Mouse (Mus musculus) lung, adult 2 months (tissue): ENCODE results near the gene Wipi1. TPM values are rescaled to one million over a fixed set of nuclear protein-coding genes. Genes with fewer than 3 reads are reported as not detected.
A peak's percentile ranks its signal among the peaks of the same experiment; 100 is the strongest.

Experiments
- DNase-seq: peaks from one replicate; pipeline ENCODE4 v3.0.0; 2022
- H3K4me1 ChIP-seq: fragments of 200-500 bp; 2 replicates; pipeline ENCODE4 v1.6.1; 2011; ENCODE audit warnings: low read length; ENCODE audit not compliant: control insufficient read depth, insufficient read depth
- H3K4me3 ChIP-seq: fragments of 200-500 bp; replicated peaks from 2 replicates; pipeline ENCODE3; 2011; ENCODE audit warnings: low read depth, mild to moderate bottlenecking, control low read depth, low read length; ENCODE audit errors: extremely low read depth
- CTCF ChIP-seq: fragments of 200-500 bp; IDR thresholded peaks from 2 replicates; pipeline ENCODE4 v1.5.1; 2011; ENCODE audit warnings: mild to moderate bottlenecking, low read length, control low read depth; ENCODE audit not compliant: insufficient read depth
- POLR2A ChIP-seq: fragments of 200-500 bp; IDR thresholded peaks from 2 replicates; pipeline ENCODE4 v1.6.1; 2011; ENCODE audit warnings: low read depth, mild to moderate bottlenecking, control low read depth, low read length, borderline replicate concordance; ENCODE audit errors: extremely low read depth
- WGBS: fragments of 180-500 bp; shearing (Covaris S2); methylation state at CpG from one replicate; pipeline ENCODE4 v1.1.7; 2018; 5-methylcytosine and 5-hydroxymethylcytosine counted together
- polyA plus RNA-seq: library from polyadenylated mRNA; depleted of rRNA; stranded (reverse); fragments of >200 nt; gene quantifications from 2 replicates; pipeline ENCODE4 v1.2.3, GENCODE M21; 2012

The Wipi1 gene
- polyA plus RNA-seq, 1 experiment, result 20.3 TPM

DNA sequence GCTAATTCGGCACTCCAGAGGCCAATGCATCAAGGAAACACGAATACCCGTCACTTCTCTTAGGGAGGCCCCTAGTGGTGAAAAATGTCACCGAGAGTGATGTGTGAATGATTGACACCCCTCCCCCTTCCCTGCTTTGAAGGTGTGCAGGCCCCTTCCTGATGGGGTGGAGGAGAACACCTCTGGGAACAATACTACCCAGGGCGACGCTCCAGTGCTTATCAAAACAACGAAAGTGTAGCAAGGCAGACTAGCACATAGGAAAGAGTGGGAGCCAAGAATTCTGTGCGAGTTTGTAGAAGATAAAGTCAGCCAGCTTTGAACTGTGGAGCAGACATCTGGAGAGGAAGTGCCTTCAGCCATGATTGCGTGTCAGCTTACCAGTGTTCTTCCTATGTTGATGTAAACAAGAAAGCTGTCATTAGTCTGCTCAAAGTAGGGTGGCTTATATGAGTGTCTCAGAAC is 50.9 kb downstream of the Wipi1 start:
- TF ChIP-seq CTCF (peak; percentile 27; the same call in 1 of the 2 replicates), POLR2A (no peak)
- 9% methylated on average over 9 of the region's 9 CpGs for WGBS

DNA sequence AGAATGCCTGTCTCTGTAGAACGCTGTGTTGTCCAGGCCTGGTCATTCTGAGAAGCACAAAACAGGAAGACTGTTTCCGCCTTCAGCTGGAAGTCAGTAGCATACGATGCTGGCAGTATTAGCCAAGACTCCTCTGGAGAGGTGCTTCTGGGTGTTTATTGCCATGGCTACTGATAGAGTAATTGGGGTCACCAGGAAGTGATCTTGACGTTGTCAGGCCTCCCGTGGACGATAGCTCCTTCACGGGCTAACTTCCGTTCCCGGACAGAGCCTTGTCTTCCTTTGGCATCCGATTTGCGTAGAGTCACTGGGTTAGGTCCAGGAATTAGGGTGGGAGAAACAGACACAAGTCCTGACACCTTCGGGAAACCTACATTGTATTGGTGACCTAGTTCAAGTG is 52.5 kb downstream of the Wipi1 start:
- WGBS, result 58% methylated on average over 12 of the region's 12 CpGs

More for the DNA sequence above, 50.9 kb downstream of the Wipi1 start:
- peak; percentile 31 for DNase-seq
- Histone ChIP-seq H3K4me1 (peaks cover 9% of the 10 kb centered on the region), H3K4me3 (no peak overlapping the region)

DNA sequence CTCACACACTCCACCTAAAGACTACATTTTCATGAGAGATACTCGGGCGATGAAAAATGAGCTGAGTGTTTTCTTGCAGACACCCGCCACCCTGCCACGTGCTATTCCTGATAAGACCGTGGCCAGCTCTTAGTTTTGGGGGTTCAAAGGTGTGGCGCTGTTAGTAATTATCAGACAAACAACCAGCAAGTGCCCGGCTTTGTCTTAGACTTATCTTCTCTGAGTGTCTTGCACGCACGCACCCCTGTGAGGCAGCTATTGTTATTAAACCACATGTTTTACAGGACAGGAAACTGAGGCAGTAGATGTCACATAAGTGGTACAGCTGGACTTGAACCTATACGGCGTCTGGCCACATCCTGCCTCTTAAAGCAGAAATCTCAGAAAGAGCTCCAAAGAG is 54.3 kb downstream of the Wipi1 start:
- no peak overlapping the region for H3K4me3 ChIP-seq
- peaks cover 9% of the 10 kb centered on the region for H3K4me1 ChIP-seq
- no peak for DNase-seq
- TF ChIP-seq POLR2A (no peak), CTCF (no peak)
- 62% methylated on average over 11 of the region's 11 CpGs for WGBS

More for the DNA sequence above, 52.5 kb downstream of the Wipi1 start:
- TF ChIP-seq POLR2A (no peak), CTCF (no peak)
- Histone ChIP-seq H3K4me3 (no peak overlapping the region), H3K4me1 (peaks cover 9% of the 10 kb centered on the region)
- DNase-seq, result no peak

DNA sequence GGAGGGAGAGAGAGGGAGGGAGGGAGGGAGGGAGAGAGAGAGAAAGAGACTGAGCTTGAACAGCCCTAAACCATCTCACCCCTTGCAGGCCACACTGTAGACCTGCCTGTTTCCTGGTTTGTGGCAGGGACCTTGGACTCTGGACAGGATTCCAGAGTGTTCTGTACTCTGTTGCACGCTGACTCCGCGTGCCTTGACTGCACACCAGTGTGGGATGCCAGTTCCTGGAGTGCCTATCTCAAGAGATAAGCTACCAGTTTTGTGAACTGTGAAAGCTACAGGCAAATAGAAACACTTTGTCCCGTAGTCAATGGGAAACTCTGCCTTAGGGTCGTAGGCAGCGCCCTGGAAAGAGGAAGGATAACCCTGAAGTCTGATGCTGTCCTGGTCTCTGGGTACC is 55.6 kb downstream of the Wipi1 start:
- WGBS, result 82% methylated on average over 6 of the region's 6 CpGs
- no peak overlapping the region for H3K4me3 ChIP-seq
- H3K4me1 ChIP-seq, result peaks cover 8% of the 10 kb centered on the region
- no peak for DNase-seq
- no peak for TF ChIP-seq POLR2A
- no peak for TF ChIP-seq CTCF

DNA sequence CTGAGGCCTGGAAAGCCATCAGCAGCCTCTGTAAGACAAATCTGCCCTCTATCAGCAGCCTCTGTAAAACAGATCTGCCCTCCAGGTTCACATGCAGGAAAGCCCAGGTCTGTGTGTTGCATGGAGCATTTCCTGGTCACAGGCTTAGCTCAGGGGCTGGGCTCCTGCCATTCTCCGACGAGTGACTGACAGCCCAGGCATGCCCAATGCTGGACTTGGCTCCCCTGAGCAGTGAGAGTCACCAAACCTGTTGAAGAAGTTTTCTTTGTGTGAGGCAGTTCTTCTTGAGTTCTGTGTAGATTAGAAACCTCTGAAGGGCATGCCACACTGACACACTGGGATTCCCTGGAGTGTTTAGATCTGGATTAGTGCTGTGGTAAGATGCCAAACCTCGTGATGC is 57.3 kb downstream of the Wipi1 start:
- TF ChIP-seq CTCF (no peak), POLR2A (no peak)
- DNase-seq, result no peak
- H3K4me1 ChIP-seq, result 0 out of 2 replicates have a peak, but pooled peaks cover 2% of the 10 kb centered on the region
- no peak overlapping the region for H3K4me3 ChIP-seq
- WGBS, result 36% methylated on average over 3 of the region's 3 CpGs

DNA sequence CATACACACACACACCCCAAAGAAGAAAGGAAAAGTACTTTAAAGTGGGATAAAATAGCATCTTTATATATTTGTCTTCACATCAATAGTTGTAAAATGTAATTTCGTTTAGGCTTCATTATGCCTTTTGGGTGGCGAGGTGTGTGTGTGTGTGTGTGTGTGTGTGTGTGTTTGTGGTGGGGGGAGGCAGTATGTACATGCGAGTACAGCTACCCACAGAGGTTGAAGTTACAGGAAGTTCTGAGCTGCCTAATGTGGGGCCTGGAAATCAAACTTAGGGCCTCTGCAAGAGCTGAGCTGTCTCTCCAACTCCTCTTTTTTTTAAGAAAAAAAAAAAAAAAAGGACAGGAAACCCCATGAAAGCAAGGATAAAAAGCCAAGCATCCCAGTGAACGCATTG is 57.8 kb downstream of the Wipi1 start:
- H3K4me3 ChIP-seq, result no peak overlapping the region
- no peak for TF ChIP-seq POLR2A
- TF ChIP-seq CTCF, result no peak
- DNase-seq, result no peak
- no peaks in the 10 kb centered on the region for H3K4me1 ChIP-seq
- WGBS, result 61% methylated on average over 4 of the region's 4 CpGs

DNA sequence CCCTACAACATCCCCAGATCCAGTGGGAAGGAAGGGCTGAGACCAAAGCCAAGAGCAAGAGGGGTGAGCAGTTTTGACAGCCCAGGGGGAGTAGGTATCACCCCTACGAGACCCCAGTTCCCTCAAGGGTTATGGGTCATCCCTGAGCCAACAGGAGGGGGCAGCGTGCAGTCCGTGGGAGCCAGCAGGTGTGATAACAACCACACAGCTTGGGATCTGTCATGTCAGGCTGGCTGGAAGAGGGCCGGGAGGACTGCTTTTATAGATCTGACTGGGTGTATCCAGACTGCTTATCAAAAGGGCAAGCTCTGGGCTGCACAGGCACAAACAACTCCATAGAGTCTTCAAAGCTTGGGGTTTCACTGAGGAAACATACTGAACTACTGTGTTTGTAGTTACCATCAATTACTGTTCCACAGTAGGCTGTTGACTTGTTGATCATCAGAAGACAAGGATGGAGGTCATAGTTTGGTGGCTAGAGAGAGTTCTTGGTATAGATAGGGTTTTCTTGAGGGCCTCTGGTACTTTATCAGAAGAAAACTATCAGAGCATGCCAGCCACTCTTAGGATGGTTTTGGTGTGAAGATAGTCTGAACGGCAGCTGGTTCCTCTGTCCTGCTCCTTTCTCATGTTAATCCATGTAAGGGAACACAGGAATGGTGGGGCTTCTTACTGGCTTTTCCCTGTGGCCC is 62.0 kb downstream of the Wipi1 start:
- Histone ChIP-seq H3K4me1 (no peaks in the 10 kb centered on the region; the same call in 1 of the 2 replicates), H3K4me3 (no peak overlapping the region)
- no peak for TF ChIP-seq CTCF
- TF ChIP-seq POLR2A, result no peak
- no peak for DNase-seq
- 72% methylated on average over 5 of the region's 5 CpGs for WGBS

DNA sequence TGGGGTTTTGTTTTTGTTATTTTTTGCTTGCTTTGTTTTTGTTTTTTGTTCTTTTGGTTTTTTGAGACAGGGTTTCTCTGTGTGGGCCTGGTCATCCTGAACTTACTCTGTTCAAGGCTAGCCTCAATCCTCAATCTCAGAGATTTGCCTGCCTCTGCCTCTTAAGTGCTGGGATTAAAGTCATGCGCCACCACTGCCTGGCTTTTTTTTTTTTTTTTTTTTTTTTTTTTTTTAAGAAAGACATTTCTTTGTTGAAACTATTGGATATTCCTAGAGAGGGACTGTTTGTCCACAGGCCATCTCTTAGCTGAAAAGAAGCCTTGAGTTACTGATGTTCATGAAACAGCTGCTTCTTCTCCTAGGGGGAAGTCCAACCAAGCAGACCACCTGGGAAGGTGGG is 64.1 kb downstream of the Wipi1 start:
- Histone ChIP-seq H3K4me3 (no peak overlapping the region), H3K4me1 (no peaks in the 10 kb centered on the region; the same call in 1 of the 2 replicates)
- DNase-seq, result no peak
- no peak for TF ChIP-seq POLR2A
- TF ChIP-seq CTCF, result no peak
- WGBS, result 100% methylated on average over 1 of the region's 1 CpGs

DNA sequence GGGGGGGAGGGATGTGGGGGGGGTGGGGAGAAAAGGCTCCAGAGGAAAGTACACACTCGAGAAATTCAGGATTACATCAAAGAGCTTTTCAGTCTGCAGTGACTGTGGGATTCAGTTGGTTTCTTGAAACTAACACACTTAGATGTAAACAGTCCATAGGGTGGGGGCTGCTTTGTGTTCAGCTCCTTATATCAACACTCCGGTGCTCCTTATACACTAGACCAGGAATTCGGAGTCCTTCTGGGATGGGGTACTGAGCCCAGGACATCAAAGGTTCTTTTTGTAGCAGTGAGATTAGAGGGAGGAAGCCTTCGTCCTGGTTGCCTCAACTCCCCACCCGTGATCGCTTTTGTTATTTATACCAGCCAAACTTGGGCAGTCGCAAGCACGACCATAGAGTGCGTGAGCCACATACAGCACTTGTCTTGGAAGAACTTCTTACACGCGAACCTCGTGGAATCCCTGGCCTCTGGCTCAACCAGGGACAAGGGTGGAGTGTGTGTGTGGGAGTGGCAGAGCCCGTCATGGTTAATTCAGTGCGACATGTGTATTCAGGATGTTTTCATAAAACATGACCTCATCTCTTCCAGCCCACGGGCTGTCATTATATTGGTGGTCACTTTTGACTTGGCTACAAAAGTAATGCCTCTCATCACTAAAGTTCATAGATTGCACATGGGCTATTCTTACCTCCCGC is 65.3 kb downstream of the Wipi1 start:
- H3K4me1 ChIP-seq, result no peaks in the 10 kb centered on the region; the same call in 1 of the 2 replicates
- no peak overlapping the region for H3K4me3 ChIP-seq
- WGBS, result 32% methylated on average over 16 of the region's 16 CpGs
- no peak for DNase-seq
- TF ChIP-seq POLR2A (no peak), CTCF (no peak)
